8 mouse cellular contexts compared by ENCODE assay signal in the genomic region with DNA sequence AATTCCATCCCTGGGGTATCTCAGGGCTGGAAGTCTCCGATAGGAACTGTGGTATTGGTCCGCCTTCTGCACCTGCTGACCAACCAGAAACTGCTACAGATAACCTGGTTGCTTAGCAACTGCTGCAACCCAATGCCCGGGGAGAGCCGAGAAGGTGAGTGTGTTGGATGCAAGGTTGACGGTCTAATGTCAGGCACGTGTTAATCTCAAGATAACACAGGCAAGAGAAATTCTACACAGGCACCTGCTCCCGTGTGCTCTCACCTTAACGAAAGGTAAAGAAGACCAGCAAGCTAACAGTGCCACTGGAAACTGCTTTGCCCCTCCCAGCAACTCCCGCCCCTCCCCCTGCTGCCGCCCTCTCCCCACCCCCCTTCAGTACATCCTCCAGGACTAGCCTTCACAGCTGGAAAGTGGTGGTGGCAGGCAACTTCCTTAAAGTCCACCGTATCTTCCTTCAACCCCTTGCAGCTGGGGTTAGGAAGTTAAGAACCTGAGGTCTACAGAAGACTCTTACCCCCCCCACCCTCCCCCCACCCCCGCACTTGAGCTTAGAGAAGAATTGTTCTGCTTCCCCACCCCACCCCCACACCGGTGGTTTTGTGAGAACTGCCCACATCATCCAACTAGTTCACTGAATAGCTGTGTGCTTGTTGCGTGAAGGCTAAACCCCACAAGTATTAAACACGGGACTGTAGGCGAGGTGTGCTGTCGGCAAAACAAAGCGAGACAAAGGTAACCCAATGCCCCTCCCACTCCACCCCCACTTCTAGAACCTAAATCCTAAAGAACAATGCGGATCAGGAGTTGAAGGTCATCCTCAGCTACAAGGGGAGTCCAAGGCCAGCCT. TPM values are rescaled to one million over a fixed set of nuclear protein-coding genes. Genes with fewer than 3 reads are reported as not detected.
DNase-seq lines count a peak whose midpoint lies in the region; ATAC-seq and TF ChIP-seq lines count a peak whose summit lies in the region.

No protein-coding gene starts in this region.

- no peaks in the 10 kb centered on the region for H3K9me3 ChIP-seq in kidney, postnatal 0 days (replicated peaks; ENCODE audit: low read length)
- H3K9me3 ChIP-seq in hindbrain, embryonic 11.5 days (ENCODE audit: control insufficient read depth, low read length) = no peaks in the 10 kb centered on the region
- H3K9me3 ChIP-seq in midbrain, embryonic 11.5 days (ENCODE audit: control insufficient read depth, low read length) = no peaks in the 10 kb centered on the region

- no peak overlapping the region for H3K4me3 ChIP-seq in kidney, postnatal 0 days (replicated peaks; ENCODE audit: low read depth, low read length)
- no peak overlapping the region for H3K4me3 ChIP-seq in hindbrain, embryonic 11.5 days (ENCODE audit: low read depth, low read length)
- H3K4me3 ChIP-seq in midbrain, embryonic 11.5 days (ENCODE audit: low read depth, low read length) = no peak overlapping the region
- no peak overlapping the region for H3K4me3 ChIP-seq in kidney, adult 2 months (ENCODE audit: insufficient read depth, low read depth, low read length)

- DNase-seq in kidney, postnatal 0 days (ENCODE audit: low spot score) = no peak
- DNase-seq in kidney, adult 9 months = no peak
- DNase-seq in R1 (ENCODE audit: low read depth, low spot score) (peak; percentile 95), MN1 (ENCODE audit: low spot score) (no peak)
- DNase-seq in hindbrain, embryonic 11.5 days (ENCODE audit: low spot score) = peak; percentile 29
- peak; percentile 31 for DNase-seq in midbrain, embryonic 11.5 days (ENCODE audit: low spot score, missing footprints)
- DNase-seq in ovary, postnatal 36 days (ENCODE audit: low spot score) = no peak
- DNase-seq in kidney, adult 2 months = no peak

- 0 out of 2 replicates have a peak, but pooled peaks cover 5% of the 10 kb centered on the region for H3K4me1 ChIP-seq in kidney, postnatal 0 days (replicated peaks; ENCODE audit: insufficient read depth, low read length)
- no peaks in the 10 kb centered on the region for H3K4me1 ChIP-seq in hindbrain, embryonic 11.5 days (replicated peaks; ENCODE audit: control insufficient read depth, insufficient read depth, low read length)
- peaks cover 12% of the 10 kb centered on the region; the same call in 1 of the 2 replicates for H3K4me1 ChIP-seq in midbrain, embryonic 11.5 days (ENCODE audit: control insufficient read depth, insufficient read depth, low read length)
- peaks cover 5% of the 10 kb centered on the region; the same call in 1 of the 2 replicates for H3K4me1 ChIP-seq in kidney, adult 2 months (ENCODE audit: control insufficient read depth, insufficient read depth, low read length)

- TF ChIP-seq POLR2A in kidney, adult 2 months (IDR thresholded peaks at IDR 0.05; ENCODE audit: low read depth, low read length) = no peak

- WGBS in kidney, postnatal 0 days = 23% methylated on average over 19 of the region's 19 CpGs
- 17% methylated on average over 19 of the region's 19 CpGs for WGBS in hindbrain, embryonic 11.5 days
- WGBS in midbrain, embryonic 11.5 days = 15% methylated on average over 18 of the region's 19 CpGs
- WGBS in kidney, adult 2 months = 39% methylated on average over 19 of the region's 19 CpGs

- no peaks in the 10 kb centered on the region for H3K27me3 ChIP-seq in kidney, postnatal 0 days (ENCODE audit: insufficient read depth, low read length)
- no peaks in the 10 kb centered on the region for H3K27me3 ChIP-seq in hindbrain, embryonic 11.5 days (ENCODE audit: control insufficient read depth, insufficient read depth, low read length)
- no peaks in the 10 kb centered on the region; the same call in 1 of the 2 replicates for H3K27me3 ChIP-seq in midbrain, embryonic 11.5 days (ENCODE audit: control insufficient read depth, insufficient read depth, low read length)
- no peaks in the 10 kb centered on the region for H3K27me3 ChIP-seq in kidney, adult 2 months (replicated peaks; ENCODE audit: control insufficient read depth, insufficient read depth, low read length)

- no peak for TF ChIP-seq CTCF in kidney, postnatal 0 days (IDR thresholded peaks at IDR 0.05; ENCODE audit: low read depth)
- no peak for TF ChIP-seq CTCF in kidney, adult 2 months (conservative IDR thresholded peaks at IDR 0.05; ENCODE audit: insufficient read depth, insufficient read length, low read depth, low read length)

- H3K4me2 ChIP-seq in kidney, postnatal 0 days (ENCODE audit: low read length) = no peak overlapping the region
- 0 out of 2 replicates have a peak overlapping the region, but pooled peaks have one; percentile 12 for H3K4me2 ChIP-seq in hindbrain, embryonic 11.5 days (replicated peaks; ENCODE audit: low read depth, low read length)
- H3K4me2 ChIP-seq in midbrain, embryonic 11.5 days = peak overlapping the region; percentile 20; the same call in 1 of the 2 replicates

- peak; percentile 61; the same call in 1 of the 2 replicates for ATAC-seq in kidney, postnatal 0 days (replicated peaks; ENCODE audit: low FRiP score, low read depth)
- ATAC-seq in hindbrain, embryonic 11.5 days (ENCODE audit: low FRiP score) = peak; percentile 61; the same call in 1 of the 2 replicates
- peak; percentile 61; the same call in 1 of the 2 replicates for ATAC-seq in midbrain, embryonic 11.5 days (ENCODE audit: low FRiP score)

- no peak overlapping the region for H3K27ac ChIP-seq in kidney, postnatal 0 days
- no peak overlapping the region for H3K27ac ChIP-seq in hindbrain, embryonic 11.5 days (ENCODE audit: low read depth, low read length)
- no peak overlapping the region for H3K27ac ChIP-seq in midbrain, embryonic 11.5 days (ENCODE audit: low read depth, low read length)
- no peak overlapping the region for H3K27ac ChIP-seq in kidney, adult 2 months (ENCODE audit: insufficient read depth, low read depth, low read length)

- H3K9ac ChIP-seq in kidney, postnatal 0 days (ENCODE audit: low read depth, low read length) = no peak overlapping the region
- no peak overlapping the region for H3K9ac ChIP-seq in hindbrain, embryonic 11.5 days (ENCODE audit: low read depth, low read length)
- H3K9ac ChIP-seq in midbrain, embryonic 11.5 days (ENCODE audit: low read length) = no peak overlapping the region

- no peaks in the 10 kb centered on the region for H3K36me3 ChIP-seq in kidney, postnatal 0 days (ENCODE audit: insufficient read depth, low read length)
- H3K36me3 ChIP-seq in hindbrain, embryonic 11.5 days (ENCODE audit: control insufficient read depth, insufficient read depth, low read length) = no peaks in the 10 kb centered on the region
- H3K36me3 ChIP-seq in midbrain, embryonic 11.5 days (ENCODE audit: control insufficient read depth, insufficient read depth, low read length) = no peaks in the 10 kb centered on the region
- no peaks in the 10 kb centered on the region for H3K36me3 ChIP-seq in kidney, adult 2 months (ENCODE audit: control insufficient read depth, insufficient read depth, low read length)

RNA-seq across cellular contexts. Expression of gene Tbc1d7, which starts 44.1 kb away (rescaled TPM):
- 51.9 and 52.0 TPM in 2 replicates for polyA plus RNA-seq in kidney, postnatal 0 days (2015; fragmentation: Nextera tagmentation; extraction: Ambion mirVana)
- polyA plus RNA-seq in hindbrain, embryonic 11.5 days (2014; fragmentation: Nextera tagmentation; extraction: Ambion mirVana) = 71.3 and 74.8 TPM in 2 replicates
- 70.2 and 71.5 TPM in 2 replicates for polyA plus RNA-seq in midbrain, embryonic 11.5 days (2014; fragmentation: Nextera tagmentation; extraction: Ambion mirVana)
- 26.3 and 33.7 TPM in 2 replicates for polyA plus RNA-seq in kidney, adult 2 months (2012; rRNA removed)

Comparison
In these comparisons a context has a peak if more than half of its experiments do, and no peak if none do; other contexts are left out.
1. DNase-seq: peak in R1 (single experiment), hindbrain, embryonic 11.5 days (single experiment) and midbrain, embryonic 11.5 days (single experiment); none in kidney, postnatal 0 days (single experiment), kidney, adult 9 months (single experiment), ovary, postnatal 36 days (single experiment), MN1 (single experiment) and kidney, adult 2 months (single experiment).
2. Peak in every context shown above with its lines, with median percentiles within 50 percentile points of each other: ATAC-seq.